Mouse (Mus musculus): ENCODE data around the gene Ptpn11.

Gene Ptpn11

DNA sequence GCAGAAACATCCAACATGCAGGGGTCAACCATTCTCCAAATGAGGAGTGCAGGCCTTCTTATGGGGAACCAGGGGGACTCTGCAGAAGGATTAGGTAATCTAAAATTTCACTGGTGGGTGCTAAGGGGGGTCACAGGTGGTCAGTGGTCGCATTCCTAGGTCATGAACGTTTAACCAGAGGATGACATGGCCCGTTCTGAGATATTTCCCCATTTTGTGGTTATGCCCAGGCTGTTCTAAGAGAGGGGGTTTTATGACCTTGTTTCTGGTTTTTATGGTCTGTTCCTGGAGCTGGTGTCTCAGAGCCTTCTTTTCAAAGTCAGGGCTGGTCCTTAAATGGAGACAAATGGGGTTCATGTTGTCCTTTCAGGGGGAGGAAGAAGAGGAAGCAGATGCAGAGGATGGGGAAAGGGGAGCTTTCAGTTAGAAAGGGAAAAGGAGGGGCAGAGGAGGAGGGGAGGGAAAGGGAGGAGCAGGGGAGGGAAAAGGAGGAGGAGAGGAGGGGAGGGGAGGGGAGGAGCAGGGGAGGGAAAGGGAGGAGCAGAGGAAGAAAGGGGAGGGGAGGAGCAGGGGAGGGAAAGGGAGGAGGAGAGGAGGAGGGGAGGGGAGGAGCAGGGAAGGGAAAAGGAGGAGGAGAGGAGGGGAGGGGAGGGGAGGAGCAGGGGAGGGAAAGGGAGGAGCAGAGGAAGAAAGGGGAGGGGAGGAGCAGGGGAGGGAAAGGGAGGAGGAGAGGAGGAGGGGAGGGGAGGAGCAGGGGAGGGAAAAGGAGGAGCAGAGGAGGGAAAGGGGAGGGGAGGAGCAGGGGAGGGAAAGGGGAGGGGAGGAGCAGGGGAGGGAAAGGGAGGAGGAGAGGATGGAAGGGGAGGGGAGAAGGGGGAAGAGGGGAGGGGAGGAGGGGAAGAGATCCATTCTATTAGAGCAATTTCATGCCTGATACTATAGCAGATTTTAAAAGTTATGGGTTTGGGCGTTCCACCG is 66.7 kb downstream of the Ptpn11 start:
- DNase-seq (ENCODE audit: low spot score): no peak

DNA sequence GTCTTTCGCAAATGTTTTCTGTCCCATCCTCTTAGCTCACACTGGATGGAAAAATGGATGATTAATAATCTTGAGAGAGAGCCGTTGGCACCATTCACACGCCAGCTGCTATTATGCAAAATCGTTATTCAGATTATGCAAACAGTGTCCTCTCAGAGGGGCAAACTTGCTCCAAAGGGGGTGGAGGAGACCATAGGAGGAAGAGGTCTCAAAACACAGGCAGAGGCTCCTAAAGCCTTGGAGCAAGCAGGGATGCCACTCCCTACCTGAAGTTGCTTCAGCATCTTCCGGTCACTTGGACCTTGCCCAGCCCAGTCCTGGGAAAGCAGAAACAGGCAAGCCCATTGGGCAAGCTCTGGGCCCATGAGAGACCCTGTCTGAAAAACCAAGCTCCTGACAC is 67.8 kb downstream of the Ptpn11 start:
- DNase-seq (ENCODE audit: low spot score): no peak

DNA sequence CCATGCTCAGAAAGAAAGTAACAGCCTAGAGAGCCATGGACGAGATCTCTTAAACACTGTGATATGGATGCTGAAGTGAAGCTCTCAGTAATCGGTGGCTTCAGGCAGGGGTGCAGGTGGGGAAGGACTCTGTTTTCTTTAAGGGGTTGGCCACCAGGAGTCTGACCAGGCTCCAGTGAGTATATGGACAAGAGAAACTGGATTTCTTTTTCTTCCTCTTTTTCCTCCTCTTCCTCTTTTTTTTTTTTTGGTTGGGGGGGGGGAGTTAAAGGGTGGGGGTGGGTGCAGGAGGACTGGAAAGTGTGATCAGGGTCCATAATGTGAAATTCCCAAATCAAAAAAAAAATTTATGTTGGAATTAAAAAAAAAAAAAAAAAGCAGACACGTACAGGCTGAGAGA is 68.6 kb downstream of the Ptpn11 start:
- DNase-seq (ENCODE audit: low spot score): no peak

DNA sequence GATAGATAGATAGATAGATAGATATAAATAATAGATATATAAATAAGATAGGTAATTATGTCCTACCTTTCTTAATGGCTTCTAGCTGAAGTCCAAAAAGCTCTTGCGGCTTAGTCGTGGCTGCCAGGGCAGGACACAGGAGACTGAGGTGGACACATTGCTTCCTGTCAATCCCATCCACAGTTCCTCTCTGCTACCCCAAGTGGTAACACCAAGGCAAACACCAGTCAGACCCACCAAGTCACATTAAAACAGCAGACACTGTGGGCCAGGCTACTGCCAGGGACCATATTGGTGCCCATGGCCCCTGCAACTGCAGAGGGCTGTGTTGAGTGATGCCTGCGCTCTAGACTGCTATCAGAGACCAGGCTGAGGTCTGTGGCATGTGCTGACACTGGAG is 69.2 kb downstream of the Ptpn11 start:
- DNase-seq (ENCODE audit: low spot score): no peak

DNA sequence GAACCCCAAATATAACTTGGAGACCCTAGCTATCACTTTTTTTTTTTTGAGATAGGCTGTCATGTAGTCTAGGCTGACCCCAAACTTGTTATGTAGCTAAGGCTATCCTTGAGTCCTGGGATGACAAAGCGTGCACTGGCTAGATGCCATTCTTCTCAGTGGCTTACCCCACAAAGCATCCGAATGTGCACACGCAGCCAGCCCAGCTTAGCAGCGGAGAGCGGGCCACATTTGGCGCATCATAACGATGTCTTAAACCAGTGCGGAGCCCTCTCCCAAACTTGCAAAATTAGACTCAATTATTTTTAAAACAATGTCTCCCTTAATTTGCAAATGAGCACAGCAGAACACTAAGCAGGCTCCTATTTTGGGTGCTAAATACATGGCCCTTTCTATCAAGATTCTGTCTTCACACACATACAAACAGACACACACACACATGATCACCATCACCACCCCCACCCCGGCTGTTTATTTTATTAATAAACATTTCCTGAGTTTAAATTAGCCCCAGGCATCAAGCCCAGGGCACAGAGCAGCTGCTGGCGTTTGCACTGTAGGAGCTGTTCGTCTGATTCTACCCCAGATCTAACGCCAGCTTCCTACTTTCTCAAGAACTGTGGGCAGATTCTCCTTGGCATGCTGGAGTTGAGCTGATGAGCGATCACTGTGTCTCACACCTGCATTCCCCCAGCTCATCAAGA is 71.7 kb downstream of the Ptpn11 start:
- DNase-seq (ENCODE audit: low spot score): no peak

DNA sequence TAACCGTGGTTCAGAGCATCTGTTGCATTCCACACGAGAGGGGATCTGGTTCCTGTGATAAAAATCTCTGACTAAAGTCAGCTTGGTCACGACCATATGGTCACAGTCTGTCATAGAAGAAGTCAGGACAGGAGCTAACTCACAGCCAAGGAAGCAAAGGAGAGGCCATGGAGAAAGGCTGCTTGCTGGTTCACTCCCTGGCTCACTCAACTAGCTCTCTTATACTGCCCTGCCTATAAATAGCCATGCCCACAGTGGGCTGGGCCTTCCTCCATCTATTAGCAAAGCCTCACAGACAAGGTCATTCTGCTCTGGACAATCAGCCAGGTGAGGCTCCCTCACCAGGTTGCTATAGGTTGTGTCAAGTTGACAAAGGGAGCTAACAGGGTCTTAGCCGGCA is 72.9 kb downstream of the Ptpn11 start:
- no peak for DNase-seq (ENCODE audit: low spot score)

DNA sequence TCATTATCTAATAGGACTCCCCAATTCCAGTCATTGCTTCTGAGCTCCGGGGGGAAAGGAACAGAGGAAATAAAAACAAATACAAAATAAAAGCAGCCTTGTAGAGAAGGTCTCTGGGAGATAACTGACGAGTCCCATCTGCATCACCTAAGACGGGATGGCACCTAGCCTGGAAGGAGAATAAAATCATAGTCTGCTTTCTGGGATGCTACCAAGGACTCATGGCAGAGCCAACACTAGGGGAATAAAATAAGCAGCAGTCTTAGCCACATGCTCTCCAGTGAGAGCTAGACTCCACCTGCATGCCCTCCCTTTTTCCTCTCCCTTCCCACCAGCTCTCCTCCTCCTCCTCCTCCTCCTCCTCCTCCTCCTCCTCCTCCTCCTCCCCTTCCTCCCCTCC is 74.3 kb downstream of the Ptpn11 start:
- DNase-seq (ENCODE audit: low spot score): no peak

DNA sequence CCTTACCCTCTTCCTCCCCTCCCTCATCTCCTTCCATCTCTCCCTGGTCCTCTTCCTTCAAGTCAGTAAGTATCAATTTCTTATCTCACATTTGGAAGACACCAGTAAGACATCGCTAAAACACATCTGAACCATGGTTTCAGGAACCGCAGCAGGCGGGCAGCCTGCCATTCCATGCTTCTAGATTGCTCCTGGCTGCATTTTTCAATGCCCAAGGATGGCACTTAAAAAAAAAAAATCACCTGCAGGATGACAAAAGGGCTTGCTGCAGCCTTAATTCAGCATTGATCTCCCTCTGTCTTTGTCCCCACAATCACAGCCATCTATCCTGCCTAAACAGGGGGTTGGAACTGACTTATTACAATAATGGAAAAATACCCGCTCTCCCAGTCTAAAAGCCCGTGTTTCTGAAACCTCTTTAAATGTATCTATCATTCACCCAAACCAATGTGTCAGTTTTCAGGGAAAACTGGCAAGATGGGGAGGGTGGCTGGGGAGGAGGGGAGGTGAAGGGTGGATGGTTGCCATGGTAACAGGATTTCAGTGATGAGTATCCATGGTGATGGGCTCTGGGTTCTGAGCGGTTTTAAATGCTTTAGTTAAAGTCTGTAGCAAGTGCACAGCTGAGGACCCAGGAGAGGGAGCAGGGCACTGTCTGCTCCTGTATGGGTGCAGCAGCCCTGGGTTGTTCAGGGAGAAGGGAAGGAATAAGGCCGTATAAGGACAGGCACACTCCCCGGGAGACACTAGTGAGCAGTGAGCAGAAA is 75.6 kb downstream of the Ptpn11 start:
- no peak for DNase-seq (ENCODE audit: low spot score)

DNA sequence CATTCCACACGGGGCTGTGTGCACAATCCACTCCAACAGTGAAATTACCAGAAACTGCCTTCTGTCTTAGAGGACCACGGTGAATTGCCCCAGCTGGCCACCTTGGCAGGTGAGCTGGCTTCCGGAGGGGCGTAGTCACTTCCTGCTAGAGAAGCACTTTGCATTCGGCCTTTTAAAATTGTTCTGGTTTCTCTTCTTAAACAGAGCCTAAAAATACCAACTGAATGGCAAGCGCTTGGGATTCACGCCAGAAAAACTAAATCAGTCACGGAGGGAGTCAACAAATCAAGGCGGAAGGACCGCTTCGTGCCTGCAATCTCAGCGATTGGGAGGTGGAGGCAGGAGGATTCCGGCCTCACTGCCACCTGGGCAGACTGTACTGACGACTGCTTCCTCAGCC is 77.0 kb downstream of the Ptpn11 start:
- no peak for DNase-seq (ENCODE audit: low spot score)

DNA sequence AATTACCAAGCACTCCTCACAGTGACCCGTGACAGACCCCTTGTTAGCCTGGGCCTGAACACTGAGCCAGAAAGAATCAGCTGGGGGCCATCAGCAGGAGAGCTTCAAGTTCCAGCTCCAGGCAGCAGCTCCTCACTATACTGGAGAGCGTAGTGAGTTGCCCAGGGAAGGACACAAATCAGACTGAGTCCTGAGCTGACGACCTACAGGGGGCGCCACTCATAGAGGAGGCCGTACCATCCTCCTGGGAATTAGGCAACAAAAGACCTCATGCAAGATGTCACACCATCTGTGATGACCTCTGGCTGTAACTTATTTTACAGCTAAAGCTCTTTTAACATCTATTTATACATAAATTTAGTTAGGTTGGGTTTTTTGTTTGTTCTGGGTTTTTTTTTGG is 78.8 kb downstream of the Ptpn11 start:
- DNase-seq (ENCODE audit: low spot score): no peak

DNA sequence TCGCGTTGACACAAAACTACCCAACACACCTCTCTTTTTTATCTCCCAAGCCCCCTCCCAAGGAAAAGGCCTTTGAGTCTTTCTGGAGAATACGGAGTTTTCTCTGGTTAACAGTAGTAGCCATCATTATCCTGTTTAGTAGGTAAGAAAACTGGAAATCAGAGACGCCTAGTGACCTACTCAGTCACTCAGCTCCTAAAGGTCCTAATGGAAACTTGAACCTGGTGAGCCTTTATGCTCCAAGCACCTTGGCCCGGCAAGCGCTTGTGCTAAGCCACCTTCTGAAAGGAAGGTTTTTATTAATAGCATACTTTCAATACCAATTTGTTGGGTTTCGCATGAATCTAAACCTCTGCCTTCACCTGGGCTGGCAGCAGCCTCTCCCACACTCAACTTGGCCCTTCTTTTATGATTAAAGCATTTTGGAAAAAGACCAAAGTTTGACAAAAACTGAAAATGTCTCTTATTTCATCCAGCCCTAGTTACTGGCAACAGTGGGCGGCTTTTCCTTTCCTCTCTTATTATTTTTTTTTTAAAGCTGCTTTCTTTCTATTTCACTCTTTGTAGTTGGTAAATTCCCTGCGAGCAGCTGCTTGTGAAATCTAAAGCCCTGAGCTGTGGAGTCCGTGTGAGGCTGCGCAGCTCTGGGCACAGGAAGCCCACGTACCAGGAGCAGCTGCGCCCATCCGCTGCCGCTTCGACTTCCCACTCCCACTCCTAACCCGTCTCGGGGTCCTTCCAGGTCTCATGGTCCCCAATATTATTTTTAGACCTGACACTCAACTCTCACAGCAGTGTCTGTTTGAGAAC is 79.9 kb downstream of the Ptpn11 start:
- DNase-seq (ENCODE audit: low spot score): no peak

DNA sequence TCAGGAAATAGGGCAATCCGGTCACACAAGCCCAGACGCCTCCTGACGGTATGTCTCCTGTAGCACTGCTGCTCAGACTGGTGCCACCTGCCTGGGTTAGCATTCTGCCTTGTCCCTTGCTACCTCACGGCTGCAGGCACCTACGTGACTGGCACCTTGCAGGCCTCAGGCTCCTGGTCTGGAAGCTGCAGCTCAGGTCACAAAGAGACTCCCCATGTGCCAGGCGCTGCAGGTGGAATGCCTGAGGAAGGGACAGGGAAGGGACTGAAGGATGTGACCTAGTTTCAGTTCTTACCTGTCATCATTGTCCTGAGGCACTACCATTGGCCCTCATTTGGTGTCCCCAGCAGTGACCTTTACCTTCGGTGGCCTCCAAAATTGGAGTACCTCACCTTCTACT is 82.0 kb downstream of the Ptpn11 start:
- no peak for DNase-seq (ENCODE audit: low spot score)

DNA sequence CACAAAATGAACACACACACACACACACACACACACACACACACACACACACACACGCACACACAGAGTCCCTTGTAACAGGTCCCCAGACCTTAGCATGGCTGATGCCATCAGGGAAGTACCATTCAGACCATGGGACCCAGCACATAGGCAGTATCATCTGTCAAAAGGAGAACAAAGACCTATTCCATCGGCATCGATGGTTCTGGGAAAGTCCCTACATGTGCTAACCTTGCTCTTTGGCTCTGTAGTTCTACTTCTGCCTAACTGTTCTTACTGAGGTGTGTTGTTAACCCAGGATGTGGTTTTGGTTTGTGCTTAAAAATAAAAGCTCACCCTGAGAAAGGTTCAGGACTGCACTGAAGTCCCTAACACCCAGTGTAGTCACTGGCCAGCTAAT is 84.3 kb downstream of the Ptpn11 start:
- peak; percentile 42 for DNase-seq (ENCODE audit: low spot score)

DNA sequence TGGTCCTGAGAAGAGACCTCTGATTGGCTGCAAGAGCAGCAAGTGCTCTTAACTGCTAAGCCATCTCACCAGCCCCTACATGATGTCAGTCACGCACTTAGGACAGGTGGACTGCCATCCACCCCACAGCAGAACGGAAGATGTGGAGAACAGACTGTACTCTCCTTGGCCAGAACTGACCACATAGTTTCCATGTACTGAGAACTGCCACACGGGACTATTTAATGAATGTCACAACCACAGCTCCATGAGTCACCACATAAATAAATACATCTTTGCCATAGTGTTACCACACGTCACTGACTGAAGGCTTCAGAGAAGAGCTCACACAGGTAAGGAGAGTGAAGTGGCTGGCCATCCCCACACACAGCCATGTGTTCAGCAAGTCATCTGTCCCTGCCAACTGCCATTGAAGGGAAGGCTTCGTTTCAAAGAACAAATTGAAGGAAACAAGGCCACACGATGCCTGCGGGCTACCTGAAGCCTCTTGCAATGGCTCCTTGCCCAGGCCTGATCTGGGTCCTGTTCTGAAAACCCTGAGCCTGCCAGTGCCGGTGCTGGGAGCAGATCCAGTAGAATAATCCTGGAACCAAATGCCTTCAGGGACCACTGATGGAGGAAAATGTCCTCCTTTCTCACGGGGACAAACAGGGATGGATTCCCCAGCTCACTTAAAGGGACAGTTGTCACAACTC is 90.2 kb downstream of the Ptpn11 start:
- no peak for DNase-seq (ENCODE audit: low spot score)

DNA sequence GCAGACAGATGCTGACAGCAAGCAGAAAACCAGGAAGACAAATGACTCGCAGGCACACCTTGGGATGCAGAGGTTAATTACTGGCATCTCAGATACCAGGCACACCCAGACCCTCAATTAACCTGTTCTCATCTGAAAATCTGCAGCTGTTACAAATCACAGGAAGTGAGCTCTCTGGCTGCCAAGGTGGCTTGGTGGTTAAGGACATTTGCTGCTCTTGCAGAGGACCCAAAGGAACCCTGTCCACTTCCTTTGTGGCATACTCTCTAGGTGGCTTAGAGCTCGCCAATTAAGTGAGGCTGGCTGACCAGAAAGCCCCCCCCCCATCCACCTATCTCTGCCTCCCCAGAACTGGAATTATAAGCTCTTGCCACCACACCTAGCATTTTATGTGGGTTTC is 91.1 kb downstream of the Ptpn11 start:
- DNase-seq (ENCODE audit: low spot score): no peak

DNA sequence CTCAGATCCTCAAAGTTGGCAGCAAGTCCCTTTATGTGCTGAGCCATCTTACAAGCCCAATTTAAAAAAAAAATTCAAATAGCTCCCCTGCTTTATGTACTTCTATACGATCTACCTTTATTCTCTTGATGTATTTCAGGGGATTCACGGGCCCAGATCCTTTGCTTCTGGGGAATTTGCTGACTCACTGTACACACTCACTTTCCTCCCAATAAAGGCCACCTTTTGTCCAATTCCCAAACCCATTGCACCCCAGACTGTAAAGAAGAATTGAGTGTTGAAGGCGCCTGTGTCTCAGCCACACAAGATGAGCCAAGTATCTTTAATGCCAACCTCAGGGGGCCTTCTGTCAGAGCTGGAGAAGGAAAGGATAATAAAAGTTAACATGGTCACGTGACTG is 93.2 kb downstream of the Ptpn11 start:
- DNase-seq (ENCODE audit: low spot score): no peak

DNA sequence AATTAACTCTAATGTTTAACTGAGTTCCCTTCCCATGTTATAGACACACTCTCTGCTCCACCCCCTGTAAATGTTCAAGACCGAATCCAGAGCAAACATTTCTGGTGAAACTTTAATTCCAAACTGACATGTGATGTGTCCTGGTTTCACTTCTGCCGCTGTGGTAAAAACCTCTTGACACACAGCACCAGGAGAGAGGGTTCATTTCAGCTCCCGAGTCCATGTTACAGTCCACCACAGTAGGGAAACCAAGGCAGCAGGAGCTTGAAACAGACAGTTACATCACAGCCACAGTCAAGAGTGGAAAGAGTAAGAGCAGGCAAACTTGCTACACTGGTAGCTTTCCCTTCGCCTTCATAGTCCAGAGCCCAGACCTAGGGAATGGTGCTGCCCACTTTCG is 94.5 kb downstream of the Ptpn11 start:
- DNase-seq (ENCODE audit: low spot score): no peak

DNA sequence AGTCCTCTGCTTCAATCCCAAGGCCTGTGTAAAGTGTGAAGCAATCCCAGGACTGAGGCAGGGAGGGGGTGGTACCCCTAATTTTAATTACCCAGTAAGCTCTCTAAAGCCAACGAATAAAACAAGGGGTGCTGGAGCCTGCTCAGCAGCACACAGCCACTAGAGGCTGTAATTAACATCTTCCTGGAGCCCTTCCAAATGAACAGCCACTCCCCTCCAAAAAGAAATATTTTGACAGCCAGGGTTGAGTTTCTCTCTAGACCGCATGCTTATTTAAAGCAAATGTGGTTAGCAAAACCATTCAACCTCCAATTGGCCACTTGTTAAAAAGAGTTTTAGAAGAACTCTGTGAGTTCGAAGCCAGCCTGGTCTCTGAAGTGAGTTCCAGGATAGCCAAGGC is 97.9 kb downstream of the Ptpn11 start:
- DNase-seq (ENCODE audit: low spot score): no peak

DNA sequence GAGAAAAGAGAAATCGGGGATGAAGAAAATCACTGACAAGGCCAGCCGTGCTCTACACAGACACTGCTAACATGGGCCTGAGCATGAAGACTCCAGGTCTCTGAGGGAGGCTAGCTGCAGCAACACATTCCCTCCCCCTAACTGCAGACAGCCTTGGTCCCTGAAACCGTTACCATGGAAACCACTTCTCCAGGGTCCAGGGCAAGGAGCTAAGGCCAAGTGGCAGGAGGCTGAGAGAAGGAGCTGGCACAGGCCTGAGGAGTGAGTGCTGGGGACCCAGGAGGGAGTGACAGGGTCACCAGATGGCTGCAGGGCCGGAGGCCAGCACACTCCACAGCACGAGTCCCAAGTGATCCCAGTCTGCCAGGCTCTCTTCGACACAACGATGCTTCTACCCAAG is 101.5 kb downstream of the Ptpn11 start:
- DNase-seq (ENCODE audit: low spot score): no peak

DNA sequence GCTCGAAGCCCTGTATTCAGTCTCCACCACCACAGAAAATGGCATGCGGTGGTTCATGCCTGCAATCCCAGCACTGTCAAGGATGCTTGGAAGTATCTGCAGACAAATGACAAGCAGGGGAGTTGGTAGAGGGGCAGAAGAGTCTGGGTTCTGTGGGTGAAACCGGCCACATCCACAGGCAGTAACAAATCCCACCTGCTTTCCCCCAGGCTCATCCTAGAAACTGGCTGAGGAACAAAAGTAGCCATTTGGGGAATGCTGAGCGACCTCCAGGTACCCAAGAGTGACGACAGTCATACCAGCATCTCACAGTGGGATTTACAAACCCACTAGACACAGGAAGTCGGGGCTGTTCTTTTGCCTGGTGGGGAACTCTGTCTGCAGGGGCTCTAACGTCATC is 103.5 kb downstream of the Ptpn11 start:
- DNase-seq (ENCODE audit: low spot score): no peak

DNA sequence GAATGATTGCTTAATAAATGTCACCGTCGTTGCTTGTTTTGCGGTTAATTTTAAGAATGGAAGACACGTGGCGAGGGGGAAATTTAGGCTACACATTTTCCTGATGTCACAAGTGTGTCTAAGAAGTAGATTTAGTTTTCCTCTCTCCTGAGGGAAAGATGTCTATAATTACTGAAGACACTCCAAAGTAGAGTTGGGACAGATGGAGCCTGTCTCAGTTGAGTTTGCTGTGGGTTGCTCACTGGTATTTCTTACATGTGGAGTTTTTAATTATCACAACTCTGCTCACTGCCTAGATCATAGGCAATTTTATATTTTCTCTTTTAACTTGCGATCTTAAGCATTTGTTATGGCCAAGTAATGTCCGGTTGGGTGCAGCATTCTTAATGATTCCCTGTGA is 108.6 kb downstream of the Ptpn11 start:
- no peak for DNase-seq (ENCODE audit: low spot score)
